Mouse (Mus musculus) inflammation-experienced regulatory T-cells, adult 6 months (primary cell): ENCODE measurements around the gene Ulk4. TPM values are rescaled to one million over a fixed set of nuclear protein-coding genes. Genes with fewer than 3 reads are reported as not detected.
"Not testable (repeated sequence)": the region's sequence is repeated elsewhere in the genome, so short reads cannot be mapped to it uniquely, and the experiment has no call there.

Source experiments
- ATAC-seq: one replicate; pipeline ENCODE4 v1.8.0; 2017
- polyA plus RNA-seq, 3 experiments: library from polyadenylated mRNA; unstranded; fragments of 100-300 nt; shearing (Covaris generic); gene quantifications; one replicate each; pipeline ENCODE4 v1.2.1; 2017

Gene Ulk4
- polyA plus RNA-seq, 3 experiments from 2014 or later, result 1.6 to 3.8 TPM; not detected in 1

- ATAC-seq, result no peak
Measured at GRCm38 (mm10) chr9:121061820-121062623, 215.0 kb downstream of the Ulk4 start.

- no peak for ATAC-seq
Measured at GRCm38 (mm10) chr9:121060331-121060730, 216.7 kb downstream of the Ulk4 start.

GRCm38 (mm10) chr9:121059286-121059685 lies 217.7 kb downstream of the Ulk4 start:
- ATAC-seq, result no peak

GRCm38 (mm10) chr9:121058538-121058937 lies 218.5 kb downstream of the Ulk4 start:
- no peak for ATAC-seq

- ATAC-seq, result no peak
Measured at GRCm38 (mm10) chr9:121058116-121058515, 218.9 kb downstream of the Ulk4 start.

- ATAC-seq, result no peak
Measured at GRCm38 (mm10) chr9:121057401-121057800, 219.6 kb downstream of the Ulk4 start.

- ATAC-seq, result no peak
Measured at GRCm38 (mm10) chr9:121056526-121056925, 220.5 kb downstream of the Ulk4 start.

DNA sequence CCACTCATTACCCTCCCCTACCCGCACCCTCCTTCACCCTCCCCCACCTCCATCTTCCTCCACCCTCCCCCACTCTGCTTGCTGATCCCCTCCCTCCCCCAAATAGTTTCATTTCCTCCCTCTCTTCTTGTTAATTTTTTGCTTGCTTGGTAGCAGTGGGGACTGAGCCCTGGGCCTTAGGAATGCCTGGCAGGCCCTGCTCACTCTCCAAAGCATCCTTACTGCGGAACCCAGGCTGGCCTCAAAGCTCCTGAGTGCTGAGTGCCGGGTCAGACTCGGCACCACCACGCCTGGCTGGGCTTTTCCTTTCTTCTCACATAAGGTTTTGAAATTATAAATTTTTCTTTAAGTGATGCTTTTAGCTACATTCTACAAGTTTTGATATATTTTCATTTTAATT lies 221.0 kb downstream of the Ulk4 start:
- ATAC-seq, result no peak

- not testable (repeated sequence) for ATAC-seq
Measured at GRCm38 (mm10) chr9:121045657-121046056, 231.3 kb downstream of the Ulk4 start.

DNA sequence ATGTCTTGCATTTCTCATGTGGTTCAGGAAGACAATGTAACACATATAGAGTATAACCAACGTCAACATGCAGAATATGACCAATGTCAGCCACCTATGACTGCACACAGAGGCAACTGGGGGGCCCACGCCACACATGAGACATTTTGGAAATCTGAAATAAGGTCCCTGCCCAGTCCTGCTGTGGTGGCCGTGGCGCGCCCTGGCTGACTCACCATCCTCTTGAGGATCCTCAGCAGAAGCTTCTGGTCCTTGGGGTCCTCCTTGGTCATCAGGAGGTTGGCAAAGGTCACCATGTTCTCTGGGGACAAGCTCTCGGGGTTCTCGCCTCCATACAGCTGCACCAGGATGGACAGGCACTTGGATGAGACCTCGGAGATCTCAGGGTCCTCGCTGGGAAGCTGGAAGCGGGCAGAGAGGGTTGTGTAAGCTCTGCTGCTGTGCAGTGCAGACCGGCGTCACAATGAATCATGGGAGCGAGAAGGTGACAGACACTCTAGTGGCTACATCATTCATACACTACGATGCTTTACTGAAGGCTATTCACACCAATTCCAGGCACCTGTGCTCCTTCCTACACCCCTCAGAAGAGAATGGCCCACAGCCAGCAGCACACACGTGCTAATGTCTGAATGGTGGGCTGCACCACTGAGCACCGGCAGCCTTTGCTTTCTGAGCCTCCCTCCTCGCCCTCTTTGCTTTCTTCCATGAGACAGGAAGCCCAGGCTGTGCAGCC lies 232.4 kb downstream of the Ulk4 start:
- ATAC-seq, result no peak

- ATAC-seq, result no peak
Measured at GRCm38 (mm10) chr9:121043021-121043420, 234.0 kb downstream of the Ulk4 start.

- ATAC-seq, result no peak
Measured at GRCm38 (mm10) chr9:121038396-121038795, 238.6 kb downstream of the Ulk4 start.

GRCm38 (mm10) chr9:121037975-121038374 lies 239.0 kb downstream of the Ulk4 start:
- no peak for ATAC-seq

DNA sequence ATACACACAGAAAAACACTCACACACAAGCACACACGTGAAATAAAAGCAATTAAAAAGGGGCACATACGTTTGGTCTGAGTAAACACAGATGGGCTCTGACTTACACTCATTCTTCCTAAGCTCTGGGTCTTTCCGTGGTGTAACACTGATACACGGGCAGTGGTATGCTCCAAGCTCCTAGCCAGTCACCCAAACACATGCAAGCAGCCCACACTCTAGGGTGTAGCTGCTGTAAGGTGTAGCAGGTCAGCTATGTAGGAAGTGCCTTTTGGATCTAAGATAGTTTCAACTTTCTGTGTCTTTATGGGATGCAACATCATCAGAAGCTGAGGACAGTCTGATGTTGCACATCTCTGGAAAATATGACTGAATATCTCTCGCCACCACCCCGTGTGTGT lies 241.7 kb downstream of the Ulk4 start:
- ATAC-seq, result no peak

DNA sequence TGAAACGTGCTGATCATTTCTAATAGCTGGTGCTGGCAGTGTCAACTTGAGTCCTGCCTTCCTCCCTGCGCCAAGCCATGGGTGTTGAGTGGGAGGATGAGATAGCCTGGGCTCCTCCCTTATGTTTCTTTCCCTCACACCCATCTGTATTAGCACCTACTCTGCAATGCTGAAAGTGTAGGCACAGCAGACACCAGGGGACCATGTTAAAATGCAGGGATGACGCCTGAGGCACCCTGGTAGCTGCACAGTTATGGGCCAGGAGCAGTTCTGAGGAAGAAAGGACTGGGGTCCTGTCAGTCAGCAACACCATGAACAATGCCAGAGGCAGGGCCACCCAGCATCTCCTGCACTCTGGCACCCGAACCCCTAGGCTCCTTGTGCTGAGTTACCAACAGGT lies 243.4 kb downstream of the Ulk4 start:
- no peak for ATAC-seq

DNA sequence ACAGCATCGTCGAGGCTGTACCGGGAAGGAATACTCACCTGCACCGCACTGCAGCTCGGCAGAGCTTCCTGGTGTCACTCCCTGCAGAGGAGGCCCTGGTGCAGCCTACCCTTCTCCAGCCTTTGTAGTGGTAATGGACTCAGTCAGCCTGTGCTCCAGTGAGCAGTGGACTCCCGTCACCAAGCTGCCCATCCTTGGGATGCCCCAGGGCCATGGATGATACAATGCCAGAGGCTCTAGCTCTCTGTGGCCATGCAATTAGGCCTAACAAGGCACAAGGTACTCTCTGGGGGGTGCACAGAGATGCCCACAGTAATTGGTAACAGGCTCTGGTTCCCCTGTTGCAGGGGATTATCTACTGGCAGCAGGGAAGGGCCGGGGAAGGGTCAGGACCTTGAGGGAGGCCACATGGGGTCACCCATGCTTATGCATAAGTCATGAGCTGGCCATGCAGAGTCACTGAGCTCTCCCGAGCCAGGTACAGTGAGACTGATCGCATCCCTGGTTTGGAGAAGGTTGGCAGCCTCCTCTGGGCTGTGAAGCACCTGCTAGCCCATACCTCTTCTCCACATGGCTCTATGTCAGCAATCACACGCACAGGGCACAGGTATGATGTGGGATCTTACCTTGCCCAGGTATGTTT lies 244.6 kb downstream of the Ulk4 start:
- no peak for ATAC-seq

DNA sequence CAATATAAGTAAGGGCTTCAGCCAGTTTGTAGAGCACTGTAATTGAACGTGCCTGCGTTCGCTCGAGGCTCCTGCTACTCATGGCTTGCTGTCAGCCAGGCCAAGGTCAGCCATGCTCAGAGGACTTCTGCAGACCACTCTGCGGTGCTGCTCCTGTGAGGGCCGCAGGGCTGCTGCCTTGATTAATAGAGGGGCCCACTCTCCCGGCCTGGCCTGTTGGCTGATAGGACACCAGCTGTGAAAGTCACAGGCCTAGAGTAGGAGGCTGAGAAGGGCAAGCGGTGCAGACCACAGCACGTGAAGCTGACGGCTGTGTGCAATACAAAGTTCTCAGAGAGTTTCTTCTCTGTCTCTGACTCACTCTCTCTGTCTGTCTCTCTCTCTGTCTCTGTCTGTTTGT lies 246.0 kb downstream of the Ulk4 start:
- ATAC-seq, result no peak

GRCm38 (mm10) chr9:121029786-121030185 lies 247.2 kb downstream of the Ulk4 start:
- ATAC-seq, result no peak

GRCm38 (mm10) chr9:121023526-121024264 lies 253.3 kb downstream of the Ulk4 start:
- no peak for ATAC-seq

- no peak for ATAC-seq
Measured at GRCm38 (mm10) chr9:121020360-121020759, 256.6 kb downstream of the Ulk4 start.

- no peak for ATAC-seq
Measured at GRCm38 (mm10) chr9:121019932-121020331, 257.1 kb downstream of the Ulk4 start.

- no peak for ATAC-seq
Measured at GRCm38 (mm10) chr9:121018524-121019315, 258.3 kb downstream of the Ulk4 start.
